ENCODE assay signal across 8 mouse cellular contexts in genomic region chr1:172207111-172207584, GRCm38 (mm10). TPM values are rescaled to one million over a fixed set of nuclear protein-coding genes. Genes with fewer than 3 reads are reported as not detected.
A peak's percentile ranks its signal among the peaks of the same experiment; 100 is the strongest.
DNase-seq lines count a peak whose midpoint lies in the region; ATAC-seq lines count a peak whose summit lies in the region.

No protein-coding gene starts in this region.

- DNase-seq in kidney, postnatal 36 days: no peak
- peak; percentile 57 for DNase-seq in MN1 (ENCODE audit: low spot score)
- peak; percentile 57 for DNase-seq in embryonic facial prominence, embryonic 14.5 days (ENCODE audit: low spot score)
- peak; percentile 29 for DNase-seq in induced T-regulatory cell, adult 2 months (ENCODE audit: low read depth)
- no peak for DNase-seq in urinary bladder, postnatal 4 days (ENCODE audit: low spot score in 2 of 2)
- DNase-seq in T-cell, adult 2 months (ENCODE audit: low spot score): no peak

- 8% methylated on average over 7 of the region's 7 CpGs for WGBS in kidney, embryonic 14.5 days
- WGBS in embryonic facial prominence, embryonic 14.5 days: 14% methylated on average over 7 of the region's 7 CpGs
- 6% methylated on average over 7 of the region's 7 CpGs for WGBS in midbrain, embryonic 13.5 days

- no peaks in the 10 kb centered on the region for H3K9me3 ChIP-seq in kidney, embryonic 14.5 days (ENCODE audit: control insufficient read depth, low read length)
- no peaks in the 10 kb centered on the region for H3K9me3 ChIP-seq in embryonic facial prominence, embryonic 14.5 days (ENCODE audit: control insufficient read depth, low read length)
- no peaks in the 10 kb centered on the region for H3K9me3 ChIP-seq in midbrain, embryonic 13.5 days

- H3K4me3 ChIP-seq in kidney, embryonic 14.5 days (ENCODE audit: low read length): peak overlapping the region; percentile 68; the same call in 1 of the 2 replicates
- peak overlapping the region; percentile 63; the same call in 1 of the 2 replicates for H3K4me3 ChIP-seq in embryonic facial prominence, embryonic 14.5 days (ENCODE audit: low read depth, low read length)
- H3K4me3 ChIP-seq in midbrain, embryonic 13.5 days (replicated peaks): peak overlapping the region; percentile 65

- ATAC-seq in kidney, embryonic 14.5 days (ENCODE audit: low FRiP score, low TSS enrichment): 0 out of 2 replicates have a peak, but pooled peaks have one; percentile 3
- ATAC-seq in embryonic facial prominence, embryonic 14.5 days (ENCODE audit: low read depth): 0 out of 2 replicates have a peak, but pooled peaks have one; percentile 3
- ATAC-seq in midbrain, embryonic 13.5 days: peak; percentile 2

- no peak overlapping the region for H3K9ac ChIP-seq in kidney, embryonic 14.5 days (ENCODE audit: low read depth, low read length)
- peak overlapping the region; percentile 81; the same call in 1 of the 2 replicates for H3K9ac ChIP-seq in embryonic facial prominence, embryonic 14.5 days (ENCODE audit: low read depth, low read length)
- peak overlapping the region; percentile 90 for H3K9ac ChIP-seq in midbrain, embryonic 13.5 days (replicated peaks)

- peaks cover 41% of the 10 kb centered on the region for H3K4me1 ChIP-seq in kidney, embryonic 14.5 days (ENCODE audit: control insufficient read depth, insufficient read depth, low read length)
- H3K4me1 ChIP-seq in embryonic facial prominence, embryonic 14.5 days (ENCODE audit: control insufficient read depth, insufficient read depth, low read length): peaks cover 45% of the 10 kb centered on the region
- H3K4me1 ChIP-seq in midbrain, embryonic 13.5 days (replicated peaks): peaks cover 53% of the 10 kb centered on the region

- H3K36me3 ChIP-seq in kidney, embryonic 14.5 days (ENCODE audit: control insufficient read depth, insufficient read depth, low read length): no peaks in the 10 kb centered on the region; the same call in 1 of the 2 replicates
- H3K36me3 ChIP-seq in embryonic facial prominence, embryonic 14.5 days (ENCODE audit: control insufficient read depth, insufficient read depth, low read length): no peaks in the 10 kb centered on the region; the same call in 1 of the 2 replicates
- no peaks in the 10 kb centered on the region for H3K36me3 ChIP-seq in midbrain, embryonic 13.5 days

- peak overlapping the region; percentile 86 for H3K27ac ChIP-seq in kidney, embryonic 14.5 days (ENCODE audit: low read depth, low read length)
- H3K27ac ChIP-seq in embryonic facial prominence, embryonic 14.5 days (replicated peaks; ENCODE audit: low read depth, low read length): peak overlapping the region; percentile 78; the same call in 1 of the 2 replicates
- H3K27ac ChIP-seq in midbrain, embryonic 13.5 days: peak overlapping the region; percentile 96

- H3K27me3 ChIP-seq in kidney, embryonic 14.5 days (ENCODE audit: control insufficient read depth, insufficient read depth, low read length): no peaks in the 10 kb centered on the region
- H3K27me3 ChIP-seq in embryonic facial prominence, embryonic 14.5 days (replicated peaks; ENCODE audit: control insufficient read depth, insufficient read depth, low read length): no peaks in the 10 kb centered on the region
- no peaks in the 10 kb centered on the region for H3K27me3 ChIP-seq in midbrain, embryonic 13.5 days

- H3K4me2 ChIP-seq in kidney, embryonic 14.5 days (replicated peaks; ENCODE audit: low read depth, low read length): peak overlapping the region; percentile 70
- peak overlapping the region; percentile 76 for H3K4me2 ChIP-seq in embryonic facial prominence, embryonic 14.5 days (ENCODE audit: low read depth, low read length)
- peak overlapping the region; percentile 93 for H3K4me2 ChIP-seq in midbrain, embryonic 13.5 days (replicated peaks)

RNA-seq across cellular contexts. Expression of gene Pea15a, which starts 0.5 kb away (rescaled TPM):
- 56.0 and 87.0 TPM in 2 replicates for polyA plus RNA-seq in kidney, embryonic 14.5 days (2014; fragmentation: Nextera tagmentation; extraction: Ambion mirVana)
- 149 and 150 TPM in 2 replicates for polyA plus RNA-seq in embryonic facial prominence, embryonic 14.5 days (2014; fragmentation: Nextera tagmentation; extraction: Ambion mirVana)
- polyA plus RNA-seq in midbrain, embryonic 13.5 days (2015; fragmentation: Nextera tagmentation; extraction: Ambion mirVana): 398 and 406 TPM in 2 replicates

RNA-seq across cellular contexts. Expression of gene Casq1, which starts 12.5 kb away (rescaled TPM):
- 2.8 and 3.5 TPM in 2 replicates for polyA plus RNA-seq in kidney, embryonic 14.5 days (2014; fragmentation: Nextera tagmentation; extraction: Ambion mirVana)
- polyA plus RNA-seq in embryonic facial prominence, embryonic 14.5 days (2014; fragmentation: Nextera tagmentation; extraction: Ambion mirVana): 39.4 and 74.3 TPM in 2 replicates
- polyA plus RNA-seq in midbrain, embryonic 13.5 days (2015; fragmentation: Nextera tagmentation; extraction: Ambion mirVana): 1.3 and 1.8 TPM in 2 replicates

RNA-seq across cellular contexts. Expression of gene Atp1a4, which starts 51.1 kb away (rescaled TPM):
- polyA plus RNA-seq in kidney, embryonic 14.5 days (2014; fragmentation: Nextera tagmentation; extraction: Ambion mirVana): not detected in 2 replicates
- polyA plus RNA-seq in embryonic facial prominence, embryonic 14.5 days (2014; fragmentation: Nextera tagmentation; extraction: Ambion mirVana): 0.05 TPM in 1 of 2 replicates, not detected in the other
- polyA plus RNA-seq in midbrain, embryonic 13.5 days (2015; fragmentation: Nextera tagmentation; extraction: Ambion mirVana): not detected in 2 replicates

RNA-seq across cellular contexts. Expression of gene Igsf8, which starts 54.3 kb away (rescaled TPM):
- polyA plus RNA-seq in kidney, embryonic 14.5 days (2014; fragmentation: Nextera tagmentation; extraction: Ambion mirVana): 39.5 and 53.1 TPM in 2 replicates
- polyA plus RNA-seq in embryonic facial prominence, embryonic 14.5 days (2014; fragmentation: Nextera tagmentation; extraction: Ambion mirVana): 57.2 and 60.4 TPM in 2 replicates
- 90.3 and 112 TPM in 2 replicates for polyA plus RNA-seq in midbrain, embryonic 13.5 days (2015; fragmentation: Nextera tagmentation; extraction: Ambion mirVana)

RNA-seq across cellular contexts. Expression of gene Dcaf8, which starts 59.3 kb away (rescaled TPM):
- polyA plus RNA-seq in kidney, embryonic 14.5 days (2014; fragmentation: Nextera tagmentation; extraction: Ambion mirVana): 78.3 and 114 TPM in 2 replicates
- polyA plus RNA-seq in embryonic facial prominence, embryonic 14.5 days (2014; fragmentation: Nextera tagmentation; extraction: Ambion mirVana): 102 and 119 TPM in 2 replicates
- 106 and 109 TPM in 2 replicates for polyA plus RNA-seq in midbrain, embryonic 13.5 days (2015; fragmentation: Nextera tagmentation; extraction: Ambion mirVana)

Comparison
In these comparisons a context has a peak if more than half of its experiments do, and no peak if none do; other contexts are left out.
1. DNase-seq: peak in MN1 (single experiment), embryonic facial prominence, embryonic 14.5 days (single experiment) and induced T-regulatory cell, adult 2 months (single experiment); none in kidney, postnatal 36 days (0 of 2), urinary bladder, postnatal 4 days (0 of 2) and T-cell, adult 2 months (single experiment).
2. Peak in every context shown above with its lines, with median percentiles within 50 percentile points of each other: ATAC-seq, H3K27ac ChIP-seq, H3K4me2 ChIP-seq and H3K4me3 ChIP-seq.